Mouse (Mus musculus): Measurements from ENCODE around the gene Sult2b1. TPM values are rescaled to one million over a fixed set of nuclear protein-coding genes. Genes with fewer than 3 reads are reported as not detected.

Gene Sult2b1
- polyA plus RNA-seq, 1 experiment from 2014 or later = 1.9 TPM

Other genes with a start within 250 kb of the Sult2b1 start
- gene Hsd17b14, start 229.8 kb downstream of the Sult2b1 start, polyA plus RNA-seq (2016; fragmentation: Nextera tagmentation; extraction: Ambion mirVana) = 0.42 and 0.52 TPM in 2 replicates
- gene Bcat2, start 214.5 kb downstream of the Sult2b1 start, polyA plus RNA-seq (2016; fragmentation: Nextera tagmentation; extraction: Ambion mirVana) = 18.3 and 22.2 TPM in 2 replicates
- not detected in 2 replicates for gene Fgf21, start 169.2 kb downstream of the Sult2b1 start, polyA plus RNA-seq (2016; fragmentation: Nextera tagmentation; extraction: Ambion mirVana)
- gene Fut1, start 167.4 kb downstream of the Sult2b1 start, polyA plus RNA-seq (2016; fragmentation: Nextera tagmentation; extraction: Ambion mirVana) = 0.10 and 0.24 TPM in 2 replicates
- gene Izumo1, start 162.9 kb downstream of the Sult2b1 start, polyA plus RNA-seq (2016; fragmentation: Nextera tagmentation; extraction: Ambion mirVana) = 0.13 TPM in 1 of 2 replicates, not detected in the other
- gene Rasip1, start 157.2 kb downstream of the Sult2b1 start, polyA plus RNA-seq (2016; fragmentation: Nextera tagmentation; extraction: Ambion mirVana) = 8.3 and 8.9 TPM in 2 replicates
- 2.6 and 3.1 TPM in 2 replicates for gene Mamstr, start 144.7 kb downstream of the Sult2b1 start, polyA plus RNA-seq (2016; fragmentation: Nextera tagmentation; extraction: Ambion mirVana)
- gene Fut2, start 118.3 kb downstream of the Sult2b1 start, polyA plus RNA-seq (2016; fragmentation: Nextera tagmentation; extraction: Ambion mirVana) = 0.11 TPM in 1 of 2 replicates, not detected in the other
- gene Ntn5, start 100.6 kb downstream of the Sult2b1 start, polyA plus RNA-seq (2016; fragmentation: Nextera tagmentation; extraction: Ambion mirVana) = 0.23 and 0.33 TPM in 2 replicates
- gene Sec1, start 90.3 kb downstream of the Sult2b1 start, polyA plus RNA-seq (2016; fragmentation: Nextera tagmentation; extraction: Ambion mirVana) = 0.64 and 0.68 TPM in 2 replicates
- gene Car11, start 84.8 kb downstream of the Sult2b1 start, polyA plus RNA-seq (2016; fragmentation: Nextera tagmentation; extraction: Ambion mirVana) = 10.2 and 11.0 TPM in 2 replicates
- gene Dbp, start 79.6 kb downstream of the Sult2b1 start, polyA plus RNA-seq (2016; fragmentation: Nextera tagmentation; extraction: Ambion mirVana) = 3.8 and 3.9 TPM in 2 replicates
- gene Rpl18, start 69.2 kb downstream of the Sult2b1 start, polyA plus RNA-seq (2016; fragmentation: Nextera tagmentation; extraction: Ambion mirVana) = 707 and 745 TPM in 2 replicates
- gene Sphk2, start 66.7 kb downstream of the Sult2b1 start, polyA plus RNA-seq (2016; fragmentation: Nextera tagmentation; extraction: Ambion mirVana) = 26.5 and 30.1 TPM in 2 replicates
- gene Fam83e, start 63.5 kb downstream of the Sult2b1 start, polyA plus RNA-seq (2016; fragmentation: Nextera tagmentation; extraction: Ambion mirVana) = 1.1 and 1.5 TPM in 2 replicates
- gene Spaca4, start 58.9 kb downstream of the Sult2b1 start, polyA plus RNA-seq (2016; fragmentation: Nextera tagmentation; extraction: Ambion mirVana) = not detected in 2 replicates
- 10.2 and 10.8 TPM in 2 replicates for gene Lmtk3, start 931 bp downstream of the Sult2b1 start, polyA plus RNA-seq (2016; fragmentation: Nextera tagmentation; extraction: Ambion mirVana)
- 275 and 276 TPM in 2 replicates for gene Cyth2, start 29.9 kb upstream of the Sult2b1 start, polyA plus RNA-seq (2016; fragmentation: Nextera tagmentation; extraction: Ambion mirVana)
- gene Kcnj14, start 40.1 kb upstream of the Sult2b1 start, polyA plus RNA-seq (2016; fragmentation: Nextera tagmentation; extraction: Ambion mirVana) = 0.73 and 0.95 TPM in 2 replicates
- gene Grwd1, start 46.3 kb upstream of the Sult2b1 start, polyA plus RNA-seq (2016; fragmentation: Nextera tagmentation; extraction: Ambion mirVana) = 55.5 and 60.0 TPM in 2 replicates
- gene Kdelr1, start 88.1 kb upstream of the Sult2b1 start, polyA plus RNA-seq (2016; fragmentation: Nextera tagmentation; extraction: Ambion mirVana) = 38.6 and 44.6 TPM in 2 replicates
- 0.33 and 0.47 TPM in 2 replicates for gene Grin2d, start 93.7 kb upstream of the Sult2b1 start, polyA plus RNA-seq (2016; fragmentation: Nextera tagmentation; extraction: Ambion mirVana)
- 0.63 and 0.88 TPM in 2 replicates for gene Syngr4, start 112.0 kb upstream of the Sult2b1 start, polyA plus RNA-seq (2016; fragmentation: Nextera tagmentation; extraction: Ambion mirVana)
- 3.3 and 3.9 TPM in 2 replicates for gene Tmem143, start 112.3 kb upstream of the Sult2b1 start, polyA plus RNA-seq (2016; fragmentation: Nextera tagmentation; extraction: Ambion mirVana)
- gene Emp3, start 136.7 kb upstream of the Sult2b1 start, polyA plus RNA-seq (2016; fragmentation: Nextera tagmentation; extraction: Ambion mirVana) = 19.9 and 20.5 TPM in 2 replicates
- gene Ccdc114, start 139.4 kb upstream of the Sult2b1 start, polyA plus RNA-seq (2016; fragmentation: Nextera tagmentation; extraction: Ambion mirVana) = 2.7 and 4.7 TPM in 2 replicates
- gene Abcc6, start 245.6 kb upstream of the Sult2b1 start, polyA plus RNA-seq (2016; fragmentation: Nextera tagmentation; extraction: Ambion mirVana) = 0.10 and 0.18 TPM in 2 replicates
- 32.8 and 33.2 TPM in 2 replicates for gene Nomo1, start 249.0 kb upstream of the Sult2b1 start, polyA plus RNA-seq (2016; fragmentation: Nextera tagmentation; extraction: Ambion mirVana)